Mouse (Mus musculus) kidney, postnatal 14 days (tissue): ENCODE measurements around the gene Gm20479.

Source experiments
- DNase-seq: peaks from one replicate; pipeline ENCODE4 v3.0.0; 2022; ENCODE audit warnings: mixed read lengths

Gm20479 gene

DNA sequence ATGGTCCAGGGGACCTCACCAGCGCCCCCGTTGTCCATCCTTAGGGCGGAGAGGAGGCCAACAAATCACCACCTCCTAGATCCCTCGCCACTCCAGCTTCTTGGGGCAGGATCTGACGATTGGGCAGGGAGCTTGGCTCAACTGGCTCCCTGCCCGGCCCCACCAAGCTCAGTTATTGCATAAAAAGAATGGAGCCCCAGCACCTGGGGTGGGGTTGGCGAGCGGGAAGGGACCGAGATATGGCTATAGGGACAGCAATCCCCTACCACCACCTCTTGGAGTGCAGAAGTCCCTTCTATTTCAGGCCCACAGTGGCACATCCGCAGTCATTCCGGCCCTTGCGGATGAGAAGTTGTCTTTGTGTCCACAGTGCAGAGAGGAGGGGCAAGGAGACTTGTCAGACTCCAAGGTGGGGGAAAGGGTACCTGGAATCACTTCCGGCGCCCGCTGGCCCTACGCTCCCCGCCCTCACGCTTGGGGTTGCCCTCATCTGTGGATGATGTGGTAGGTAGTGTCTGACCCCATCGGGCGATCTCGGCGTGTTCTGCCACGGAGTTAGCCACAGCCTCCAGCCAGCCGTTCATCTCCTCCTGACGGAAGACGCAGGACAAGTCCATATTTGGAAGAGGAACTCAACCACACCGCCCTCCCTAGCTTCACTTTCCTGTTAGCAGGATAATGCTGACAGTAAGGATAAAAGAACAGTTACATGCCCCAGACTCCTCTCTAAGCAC, at the start of gene Gm20479:
Gm20479 (minus strand) TSS at position 559 of the 734 bp plus-strand sequence.
- peak; percentile 57 for DNase-seq

- DNase-seq = no peak
These were observed 49.3 kb upstream of the Gm20479 start for GRCm38 (mm10) chr7:27406481-27406880.

GRCm38 (mm10) chr7:27404203-27404942, 47.2 kb upstream of the Gm20479 start:
- DNase-seq = no peak

- peak; percentile 56 for DNase-seq
These were observed 45.5 kb upstream of the Gm20479 start for GRCm38 (mm10) chr7:27402675-27403074.

DNA sequence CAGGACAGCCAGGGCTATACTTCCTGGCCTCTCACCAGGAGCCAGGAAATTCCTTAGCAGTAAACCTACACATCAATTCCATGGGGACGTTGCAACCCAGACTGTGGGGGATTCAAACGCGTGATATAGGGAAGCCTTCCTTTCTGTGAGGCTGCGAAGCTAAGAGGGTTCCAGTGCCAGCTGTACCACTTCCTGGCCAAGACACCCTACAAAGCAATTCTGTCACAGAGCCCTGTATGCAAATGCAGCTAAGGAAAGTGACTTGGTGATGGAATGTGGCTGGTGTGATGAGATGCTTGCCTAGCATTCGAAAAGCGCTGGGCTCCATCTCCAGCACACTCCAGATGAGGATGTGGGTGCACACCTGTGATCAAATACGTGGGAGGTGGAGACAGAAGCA, 43.3 kb upstream of the Gm20479 start:
- no peak for DNase-seq

DNA sequence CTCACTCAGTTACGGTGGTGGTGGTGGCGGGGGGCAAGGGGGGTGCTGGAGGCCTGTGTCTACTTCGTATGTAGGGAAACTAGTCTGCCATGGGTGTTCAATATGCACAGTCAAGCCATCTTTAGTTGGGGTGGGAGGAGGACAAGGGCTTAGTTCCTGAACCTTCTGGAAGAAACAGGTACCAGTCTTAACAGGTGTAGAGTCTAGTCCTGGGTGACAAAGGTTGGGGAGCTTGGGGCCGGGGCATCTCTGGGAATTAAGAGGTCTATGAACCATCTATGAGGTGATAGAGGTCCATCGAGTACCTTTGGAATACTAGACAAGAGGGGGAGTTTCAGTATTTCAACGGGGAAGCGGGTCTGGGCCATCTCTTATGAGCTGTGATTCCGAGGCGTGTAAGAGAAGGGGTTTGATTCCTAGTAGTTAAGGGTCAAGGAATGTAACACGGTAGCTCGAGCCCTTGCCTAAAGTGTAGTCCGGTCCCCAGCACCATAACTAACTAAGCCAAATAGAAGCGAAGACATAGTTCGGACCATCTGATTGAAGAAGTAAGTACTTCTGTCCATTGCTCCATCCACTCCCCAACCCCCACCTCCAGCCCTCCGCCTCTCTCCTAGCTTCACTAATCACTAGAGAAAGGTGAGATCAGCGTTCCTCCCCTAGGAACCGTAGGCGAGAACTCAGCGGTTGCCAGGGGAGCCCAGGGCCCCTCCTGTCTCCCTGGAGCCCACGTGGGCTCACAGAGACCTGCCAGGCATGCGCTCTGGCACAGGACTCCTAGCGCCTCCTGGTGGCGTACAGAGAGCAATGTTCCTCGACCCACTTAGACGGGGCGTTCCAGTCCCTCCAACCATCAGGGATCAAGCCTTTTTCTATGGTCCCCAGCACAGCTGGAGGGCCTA, 40.1 kb upstream of the Gm20479 start:
- peak; percentile 17 for DNase-seq

GRCm38 (mm10) chr7:27396184-27397047, 39.2 kb upstream of the Gm20479 start:
- DNase-seq = peak; percentile 37

- DNase-seq = no peak
These were observed 38.4 kb upstream of the Gm20479 start for GRCm38 (mm10) chr7:27395521-27396183.

DNA sequence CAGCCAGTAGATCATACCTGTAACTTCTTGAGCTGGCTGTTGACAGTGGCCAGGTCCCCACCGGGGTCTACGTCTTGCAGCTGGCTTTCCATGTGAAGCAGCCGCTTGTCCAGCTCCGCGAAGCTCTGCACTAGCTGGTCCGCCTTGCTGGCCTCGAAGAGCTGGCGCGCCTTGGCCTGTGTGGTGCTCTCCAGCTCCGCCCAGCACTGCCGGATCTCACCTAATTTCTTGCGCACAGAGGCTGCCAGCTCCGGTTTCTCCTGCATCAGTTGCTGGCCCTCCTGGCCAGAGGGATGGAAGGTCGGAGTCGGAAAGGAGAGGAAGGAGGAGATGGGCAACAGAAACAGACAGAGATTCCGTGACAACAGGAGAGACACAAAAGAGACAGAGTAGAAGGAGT, 34.2 kb upstream of the Gm20479 start:
- no peak for DNase-seq

- no peak for DNase-seq
These were observed 32.0 kb upstream of the Gm20479 start for GRCm38 (mm10) chr7:27389213-27389612.

DNA sequence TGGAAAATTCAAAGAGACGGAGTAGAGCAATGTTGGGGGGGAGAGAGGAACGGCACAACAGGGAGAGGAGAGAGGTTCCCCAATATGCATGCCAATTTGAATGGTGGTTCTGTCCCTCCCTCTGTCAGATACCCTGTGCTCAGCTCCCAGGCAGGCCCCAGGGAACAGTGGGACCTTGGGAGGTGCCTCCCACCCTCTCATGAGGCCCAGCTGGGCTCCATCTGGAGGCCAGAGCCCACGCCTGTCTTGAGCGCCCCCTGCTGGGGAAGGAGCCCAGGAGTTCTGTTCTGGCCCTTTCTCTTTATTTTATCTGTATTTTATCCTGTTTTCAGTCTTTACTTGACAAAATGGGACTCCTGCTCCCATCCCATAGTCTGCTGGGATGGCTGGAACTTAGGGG, 27.5 kb upstream of the Gm20479 start:
- DNase-seq = peak; percentile 63

DNA sequence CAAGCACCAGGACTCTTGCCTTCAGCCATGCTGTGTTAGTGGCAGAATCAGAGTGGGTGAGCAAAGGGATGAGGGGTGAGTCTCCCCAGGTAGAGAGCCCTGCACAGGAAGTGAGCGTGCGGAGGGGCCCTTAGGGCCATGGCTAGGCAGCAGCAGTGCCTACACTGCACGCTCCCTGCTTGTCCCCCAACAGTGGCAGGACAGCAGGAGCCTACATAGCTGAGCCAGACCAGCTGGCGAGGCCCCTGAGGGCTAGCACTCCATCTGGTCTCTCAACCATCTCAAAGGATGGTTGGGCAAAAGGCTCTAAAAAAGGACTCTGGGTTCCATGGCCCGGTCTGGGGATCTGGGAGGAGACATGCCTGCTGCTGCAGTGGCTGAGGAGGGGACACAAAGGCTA, 26.9 kb upstream of the Gm20479 start:
- DNase-seq = no peak

DNA sequence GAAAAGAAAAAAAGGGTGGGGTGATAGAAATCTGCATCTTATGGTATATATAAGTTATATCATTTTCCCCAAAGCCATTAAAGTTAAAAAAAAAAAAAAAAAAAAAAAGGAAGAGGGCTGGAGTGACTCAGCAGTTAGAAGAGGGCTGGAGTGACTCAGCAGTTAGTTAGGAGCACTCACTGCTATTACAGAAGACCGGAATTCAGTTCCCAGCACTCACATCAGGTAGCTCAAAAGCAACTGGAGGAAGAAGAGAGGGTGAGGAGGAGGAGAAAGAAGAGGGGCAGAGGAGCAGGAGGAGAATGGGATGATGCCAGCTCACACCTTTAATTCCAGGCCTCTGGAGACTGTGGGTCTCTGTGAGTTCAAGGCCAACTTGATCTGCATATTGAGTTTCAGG, 26.0 kb upstream of the Gm20479 start:
- no peak for DNase-seq

- DNase-seq = no peak
These were observed 24.3 kb upstream of the Gm20479 start for GRCm38 (mm10) chr7:27381560-27381959.

- DNase-seq = no peak
These were observed 23.8 kb upstream of the Gm20479 start for GRCm38 (mm10) chr7:27381009-27381408.

- DNase-seq = no peak
These were observed 22.6 kb upstream of the Gm20479 start for GRCm38 (mm10) chr7:27379836-27380235.

DNA sequence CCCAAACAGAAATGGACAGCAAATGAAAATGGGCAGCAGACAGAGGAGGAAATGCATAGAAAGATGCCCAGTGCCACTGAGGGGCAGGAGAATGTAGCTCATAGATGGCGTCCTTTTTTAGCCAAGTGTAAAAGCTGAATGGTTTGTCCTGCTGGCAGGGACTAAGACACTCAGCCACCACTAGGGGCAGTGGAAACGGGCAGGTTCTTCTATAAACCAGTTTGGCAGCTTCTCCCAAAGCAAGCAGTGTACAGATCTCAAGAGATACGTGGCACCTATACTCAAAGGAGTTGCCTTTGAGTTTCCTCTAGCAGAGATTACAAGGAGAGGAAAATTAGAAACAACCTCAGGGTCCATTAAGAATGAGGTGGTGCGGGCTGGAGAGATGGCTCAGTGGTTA, 21.2 kb upstream of the Gm20479 start:
- DNase-seq = peak; percentile 53

- no peak for DNase-seq
These were observed 18.1 kb upstream of the Gm20479 start for GRCm38 (mm10) chr7:27375274-27375673.

DNA sequence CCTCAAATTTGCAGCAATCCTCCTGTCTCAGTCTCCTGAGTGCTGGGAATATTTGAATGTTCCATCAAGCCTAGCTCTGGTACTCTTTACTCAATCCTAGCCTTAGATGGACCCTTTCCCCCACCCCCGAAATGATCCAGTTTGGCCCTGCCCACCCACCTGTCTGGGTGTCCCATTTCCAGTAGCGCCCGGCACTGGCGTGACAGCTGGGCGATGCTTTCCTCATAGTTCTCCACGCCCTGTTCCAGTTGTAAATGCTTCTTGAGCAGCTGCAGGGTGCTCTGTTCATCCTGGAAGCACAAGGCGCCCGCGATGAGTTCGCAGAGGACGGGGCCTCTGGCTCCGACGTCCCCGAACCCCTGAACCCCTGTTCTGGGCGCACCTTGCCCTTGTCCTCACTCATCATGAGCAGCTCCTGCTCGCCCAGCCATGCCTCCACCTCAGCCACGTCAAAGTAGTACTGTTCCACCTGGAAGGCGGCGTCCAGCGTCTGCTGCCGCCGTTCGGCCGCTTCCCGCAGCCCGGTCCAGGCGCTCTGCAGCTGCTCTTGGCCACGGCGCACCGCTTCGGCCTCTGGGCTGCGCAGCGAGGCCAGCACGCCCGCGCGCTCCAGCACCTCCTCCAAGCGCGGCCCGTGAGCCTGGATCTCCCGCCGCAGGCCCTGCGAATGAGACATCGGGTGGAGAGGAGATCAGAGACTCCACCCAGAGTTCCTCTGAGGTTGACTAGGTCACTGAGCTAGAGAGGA, 14.7 kb upstream of the Gm20479 start:
- no peak for DNase-seq

GRCm38 (mm10) chr7:27369111-27369510, 11.9 kb upstream of the Gm20479 start:
- no peak for DNase-seq

- DNase-seq = no peak
These were observed 10.8 kb upstream of the Gm20479 start for GRCm38 (mm10) chr7:27367976-27368375.
